Mouse (Mus musculus) MEL (cell line): ENCODE data around the gene Bmpr1b. TPM values are rescaled to one million over a fixed set of nuclear protein-coding genes. Genes with fewer than 3 reads are reported as not detected.

Experiments used
- DNase-seq: peaks from one replicate; pipeline ENCODE4 v3.0.0; 2011; ENCODE audit warnings: low read depth, low spot score
- H3K27ac ChIP-seq: 2 replicates; pipeline ENCODE4 v1.5.1; 2012; ENCODE audit warnings: low read depth, mild to moderate bottlenecking, control low read depth, low read length, moderate library complexity; ENCODE audit not compliant: control insufficient read depth
- H3K27me3 ChIP-seq, 2 experiments: fragments of 150-350 bp in 1 of 2; sonication (generic) in 1 of 2; 2 replicates each; pipeline ENCODE4 v1.6.1; 2012; ENCODE audit warnings: low read length in 2 of 2, mild to moderate bottlenecking in 2 of 2, improper control_type of control experiment in 1 of 2, moderate library complexity in 1 of 2; ENCODE audit not compliant: insufficient read depth in 2 of 2, control insufficient read depth in 1 of 2
- H3K36me3 ChIP-seq, 2 experiments: 2 replicates each; pipeline ENCODE4 v1.6.1; 2012 to 2014; ENCODE audit warnings: low read length in 2 of 2, improper control_type of control experiment in 1 of 2, inconsistent platforms in 1 of 2, mild to moderate bottlenecking in 1 of 2; ENCODE audit not compliant: insufficient read depth in 2 of 2, control insufficient read depth in 1 of 2
- H3K4me1 ChIP-seq, 2 experiments: fragments of 150-350 bp in 1 of 2; sonication (generic) in 1 of 2; 2 replicates each; pipeline ENCODE4 v1.6.1; 2012; ENCODE audit warnings: low read length in 2 of 2, improper control_type of control experiment in 1 of 2, mild to moderate bottlenecking in 1 of 2; ENCODE audit not compliant: insufficient read depth in 2 of 2, control insufficient read depth in 1 of 2
- H3K4me3 ChIP-seq, 2 experiments: fragments of 150-350 bp in 1 of 2; sonication (generic) in 1 of 2; 2 replicates each; pipeline ENCODE4 v1.5.1; 2012; ENCODE audit warnings: low read depth in 2 of 2, low read length in 2 of 2, mild to moderate bottlenecking in 2 of 2, moderate library complexity in 2 of 2, control low read depth in 1 of 2, improper control_type of control experiment in 1 of 2; ENCODE audit not compliant: control insufficient read depth in 1 of 2, insufficient read depth in 1 of 2
- H3K79me2 ChIP-seq: 2 replicates; pipeline ENCODE4 v1.6.1; 2012; ENCODE audit warnings: mild to moderate bottlenecking, low read length, moderate library complexity; ENCODE audit not compliant: control insufficient read depth, poor library complexity, insufficient read depth
- H3K9ac ChIP-seq: 2 replicates; pipeline ENCODE4 v1.6.1; 2012; ENCODE audit warnings: low read depth, mild to moderate bottlenecking, control low read depth, low read length, moderate library complexity; ENCODE audit not compliant: control insufficient read depth, poor library complexity, severe bottlenecking
- H3K9me3 ChIP-seq: fragments of 150-350 bp; sonication (generic); replicated peaks from 2 replicates; pipeline ENCODE4 v1.6.1; 2012; ENCODE audit warnings: mild to moderate bottlenecking, low read length, improper control_type of control experiment, moderate library complexity; ENCODE audit not compliant: insufficient read depth
- CHD1 ChIP-seq: IDR thresholded peaks from 2 replicates; pipeline ENCODE4 v1.6.1; 2012; ENCODE audit warnings: low read depth, mild to moderate bottlenecking, inconsistent platforms, low read length, improper control_type of control experiment
- CTCF ChIP-seq, 3 experiments: IDR thresholded peaks in 2 of 3; conservative IDR thresholded peaks in 1 of 3; 2 replicates each; pipeline ENCODE4 v1.5.1; 2011 to 2012; ENCODE audit warnings: low read length in 3 of 3, low read depth in 2 of 3, mild to moderate bottlenecking in 2 of 3, improper control_type of control experiment in 1 of 3, inconsistent platforms in 1 of 3, mixed read lengths in 1 of 3, moderate library complexity in 1 of 3; ENCODE audit not compliant: control insufficient read depth in 1 of 3, insufficient read depth in 1 of 3, poor library complexity in 1 of 3, severe bottlenecking in 1 of 3
- ETS1 ChIP-seq: IDR thresholded peaks from 2 replicates; pipeline ENCODE4 v1.6.1; 2012; ENCODE audit warnings: low read depth, mild to moderate bottlenecking, inconsistent platforms, low read length, improper control_type of control experiment, moderate library complexity
- HCFC1 ChIP-seq: IDR thresholded peaks from 2 replicates; pipeline ENCODE4 v1.6.1; 2012; ENCODE audit warnings: low read depth, mild to moderate bottlenecking, inconsistent platforms, low read length, improper control_type of control experiment, moderate library complexity
- JUND ChIP-seq: IDR thresholded peaks from 2 replicates; pipeline ENCODE4 v1.6.1; 2011; ENCODE audit warnings: low read depth, mild to moderate bottlenecking, improper control_type of control experiment, low read length
- MAX ChIP-seq: IDR thresholded peaks from 2 replicates; pipeline ENCODE4 v1.6.1; 2011; ENCODE audit warnings: low read length, improper control_type of control experiment
- MEF2A ChIP-seq: IDR thresholded peaks from 2 replicates; pipeline ENCODE4 v1.6.1; 2014; ENCODE audit warnings: low read depth, mild to moderate bottlenecking, inconsistent platforms, low read length, improper control_type of control experiment; ENCODE audit not compliant: poor library complexity, insufficient replicate concordance, severe bottlenecking; ENCODE audit errors: extremely low read depth
- MYB ChIP-seq: IDR thresholded peaks from 2 replicates; pipeline ENCODE4 v1.6.1; 2011; ENCODE audit warnings: mild to moderate bottlenecking, low read depth, low read length, improper control_type of control experiment
- NELFE ChIP-seq: IDR thresholded peaks from 2 replicates; pipeline ENCODE4 v1.6.1; 2011; ENCODE audit warnings: low read depth, low read length, improper control_type of control experiment
- RAD21 ChIP-seq: IDR thresholded peaks from 2 replicates; pipeline ENCODE4 v1.6.1; 2011; ENCODE audit warnings: mild to moderate bottlenecking, low read depth, low read length, improper control_type of control experiment
- SIN3A ChIP-seq: IDR thresholded peaks from 2 replicates; pipeline ENCODE4 v1.6.1; 2012; ENCODE audit warnings: low read length, improper control_type of control experiment, inconsistent platforms
- TCF12 ChIP-seq: IDR thresholded peaks from 2 replicates; pipeline ENCODE4 v1.6.1; 2014; ENCODE audit warnings: low read depth, mild to moderate bottlenecking, inconsistent platforms, low read length, improper control_type of control experiment, moderate library complexity
- UBTF ChIP-seq: IDR thresholded peaks from 2 replicates; pipeline ENCODE4 v1.6.1; 2012; ENCODE audit warnings: low read depth, mild to moderate bottlenecking, inconsistent platforms, low read length, improper control_type of control experiment, moderate library complexity, borderline replicate concordance; ENCODE audit not compliant: insufficient read depth
- ZKSCAN1 ChIP-seq: IDR thresholded peaks from 2 replicates; pipeline ENCODE4 v1.6.1; 2012; ENCODE audit warnings: low read depth, mild to moderate bottlenecking, inconsistent platforms, low read length, improper control_type of control experiment, moderate library complexity
- ZMIZ1 ChIP-seq: IDR thresholded peaks from 2 replicates; pipeline ENCODE4 v1.6.1; 2012; ENCODE audit warnings: low read depth, mild to moderate bottlenecking, inconsistent platforms, low read length, improper control_type of control experiment, moderate library complexity
- ZNF384 ChIP-seq: IDR thresholded peaks from 2 replicates; pipeline ENCODE4 v1.6.1; 2012; ENCODE audit warnings: low read depth, mild to moderate bottlenecking, inconsistent platforms, low read length, improper control_type of control experiment
- polyA plus RNA-seq, 2 experiments: library from polyadenylated mRNA; stranded (reverse) in 1 of 2; unstranded in 1 of 2; fragments of >175 nt in 1 of 2; fragments of >200 nt in 1 of 2; gene quantifications; 2 replicates each; pipeline versions ENCODE4 v1.2.1 to v1.2.4; 2012; ENCODE audit warnings: low replicate concordance in 2 of 2, low read depth in 1 of 2; ENCODE audit not compliant: insufficient read length in 2 of 2, insufficient read depth in 1 of 2, missing spikeins in 1 of 2
- total RNA-seq: library from RNA; depleted of rRNA; stranded (reverse); fragments of 300-350 nt; gene quantifications from 2 replicates; pipeline ENCODE4 v1.2.3, GENCODE M21; 2012

Gene Bmpr1b
- total and polyA plus RNA-seq, 3 experiments: not detected

- no peaks in the 10 kb centered on the region for H3K36me3 ChIP-seq
- no peaks in the 10 kb centered on the region for H3K4me1 ChIP-seq
- no peak for TF ChIP-seq JUND
- TF ChIP-seq ZNF384: no peak
- no peak for TF ChIP-seq UBTF
These were observed 350.5 kb downstream of the Bmpr1b start for GRCm38 (mm10) chr3:141818615-141819312.

GRCm38 (mm10) chr3:141814776-141815175 lies 354.4 kb downstream of the Bmpr1b start:
- H3K27me3 ChIP-seq: no peaks in the 10 kb centered on the region
- no peak overlapping the region for H3K9ac ChIP-seq
- H3K4me3 ChIP-seq: no peak overlapping the region
- H3K9me3 ChIP-seq: no peaks in the 10 kb centered on the region
- no peaks in the 10 kb centered on the region for H3K4me1 ChIP-seq
- H3K36me3 ChIP-seq: no peaks in the 10 kb centered on the region
- TF ChIP-seq SIN3A (no peak), MAX (no peak), ETS1 (no peak), ZMIZ1 (no peak), TCF12 (no peak), NELFE (no peak), HCFC1 (no peak), RAD21 (no peak), ZKSCAN1 (no peak), CHD1 (no peak), MYB (no peak), CTCF (IDR thresholded peaks at IDR 0.05 in 2 of 3, conservative IDR thresholded peaks at IDR 0.05 in 1 of 3; ENCODE audit: control insufficient read depth in 1 of 3, insufficient read depth in 1 of 3, low read depth in 2 of 3, low read length in 3 of 3, poor library complexity in 1 of 3, severe bottlenecking in 1 of 3) (no peak)
- TF ChIP-seq, all 39 proteins: peak for 0
- no peaks in the 10 kb centered on the region for H3K79me2 ChIP-seq
- no peak for DNase-seq
- no peak overlapping the region for H3K27ac ChIP-seq

More at GRCm38 (mm10) chr3:141818615-141819312, 350.5 kb downstream of the Bmpr1b start:
- Histone ChIP-seq H3K4me3 (no peak overlapping the region), H3K27ac (no peak overlapping the region), H3K9me3 (no peaks in the 10 kb centered on the region), H3K27me3 (no peaks in the 10 kb centered on the region), H3K79me2 (no peaks in the 10 kb centered on the region), H3K9ac (no peak overlapping the region)
- no peak for DNase-seq

- no peak overlapping the region for H3K9ac ChIP-seq
- DNase-seq: peak; percentile 82
- H3K79me2 ChIP-seq: no peaks in the 10 kb centered on the region
- H3K9me3 ChIP-seq: no peaks in the 10 kb centered on the region
- H3K27ac ChIP-seq: no peak overlapping the region
- TF ChIP-seq SIN3A (peak; percentile 52; the same call in 1 of the 2 replicates), MAX (peak; percentile 38; the same call in 1 of the 2 replicates), MEF2A (no peak)
- no peak overlapping the region for H3K4me3 ChIP-seq
- no peaks in the 10 kb centered on the region for H3K27me3 ChIP-seq
- H3K4me1 ChIP-seq: no peaks in the 10 kb centered on the region
- H3K36me3 ChIP-seq: no peaks in the 10 kb centered on the region
These were observed 357.9 kb downstream of the Bmpr1b start for GRCm38 (mm10) chr3:141811348-141811747.
